Mouse (Mus musculus) embryonic facial prominence, embryonic 15.5 days (tissue): ENCODE data around the gene Rdh5. TPM values are rescaled to one million over a fixed set of nuclear protein-coding genes. Genes with fewer than 3 reads are reported as not detected.
A peak's percentile ranks its signal among the peaks of the same experiment; 100 is the strongest.

ENCODE experiments used
- ATAC-seq: fragments of 200-750 bp; cut with Nextera tagmentation; 2 replicates; pipeline ENCODE4 v1.8.0; 2017; ENCODE audit warnings: low read depth, moderate TSS enrichment; ENCODE audit not compliant: insufficient number of reproducible peaks, low FRiP score, low TSS enrichment
- H3K27ac ChIP-seq: fragments of 300-500 bp; sonication (generic); replicated peaks from 2 replicates; pipeline ENCODE4 v1.5.1; 2015; ENCODE audit warnings: mild to moderate bottlenecking, inconsistent platforms
- H3K27me3 ChIP-seq: fragments of 300-500 bp; sonication (generic); 2 replicates; pipeline ENCODE4 v1.6.1; 2015; ENCODE audit warnings: inconsistent platforms
- H3K36me3 ChIP-seq: fragments of 300-500 bp; sonication (generic); 2 replicates; pipeline ENCODE4 v1.6.1; 2015; ENCODE audit warnings: mild to moderate bottlenecking, inconsistent platforms
- H3K4me1 ChIP-seq: fragments of 300-500 bp; sonication (generic); 2 replicates; pipeline ENCODE4 v1.6.1; 2015; ENCODE audit warnings: inconsistent platforms
- H3K4me2 ChIP-seq: fragments of 300-500 bp; sonication (generic); replicated peaks from 2 replicates; pipeline ENCODE4 v1.6.1; 2015; ENCODE audit warnings: mild to moderate bottlenecking, inconsistent platforms
- H3K4me3 ChIP-seq: fragments of 300-500 bp; sonication (generic); replicated peaks from 2 replicates; pipeline ENCODE4 v1.5.1; 2015; ENCODE audit warnings: mild to moderate bottlenecking, inconsistent platforms
- H3K9ac ChIP-seq: fragments of 300-500 bp; sonication (generic); 2 replicates; pipeline ENCODE4 v1.6.1; 2015; ENCODE audit warnings: inconsistent platforms
- H3K9me3 ChIP-seq: fragments of 300-500 bp; sonication (generic); replicated peaks from 2 replicates; pipeline ENCODE4 v1.6.1; 2016; ENCODE audit warnings: inconsistent platforms
- WGBS: fragments of 180-500 bp; shearing (Covaris S2); methylation state at CpG from one replicate; pipeline ENCODE4 v1.1.7; 2015; 5-methylcytosine and 5-hydroxymethylcytosine counted together
- polyA plus RNA-seq: library from polyadenylated mRNA; unstranded; fragments of >200 nt; fragmentation: Nextera tagmentation; extraction: Ambion mirVana; gene quantifications from 2 replicates; pipeline ENCODE4 v1.2.1, GENCODE M21; 2015

Gene Rdh5
- polyA plus RNA-seq, 1 experiment from 2014 or later: 21.3 TPM

GRCm38 (mm10) chr10:128901409-128901808 lies 21.3 kb downstream of the Rdh5 start:
- Histone ChIP-seq H3K27me3 (peaks cover 4% of the 10 kb centered on the region), H3K4me1 (peaks cover 4% of the 10 kb centered on the region; the same call in 1 of the 2 replicates), H3K36me3 (no peaks in the 10 kb centered on the region), H3K4me3 (no peak overlapping the region), H3K9ac (no peak overlapping the region), H3K27ac (no peak overlapping the region), H3K9me3 (no peaks in the 10 kb centered on the region), H3K4me2 (no peak overlapping the region)
- WGBS: 91% methylated on average over 1 of the region's 1 CpGs
- no peak for ATAC-seq

GRCm38 (mm10) chr10:128900698-128901097 lies 22.0 kb downstream of the Rdh5 start, which contains the start of gene Cd63:
Cd63 (plus strand) TSS chr10:128900989.
- Histone ChIP-seq H3K9ac (no peak within 1 kb of the TSS), H3K36me3 (no peaks in the 10 kb centered on the region), H3K4me3 (no peak within 1 kb of the TSS), H3K4me2 (no peak within 1 kb of the TSS), H3K4me1 (peaks cover 11% of the 10 kb centered on the region), H3K27ac (no peak within 1 kb of the TSS), H3K27me3 (peaks cover 11% of the 10 kb centered on the region), H3K9me3 (no peaks in the 10 kb centered on the region)
- no peak for ATAC-seq
- WGBS: 78% methylated on average over 3 of the region's 3 CpGs

- H3K9me3 ChIP-seq: no peaks in the 10 kb centered on the region
- 80% methylated on average over 6 of the region's 6 CpGs for WGBS
- H3K4me2 ChIP-seq: no peak overlapping the region
- H3K36me3 ChIP-seq: no peaks in the 10 kb centered on the region
- peaks cover 12% of the 10 kb centered on the region for H3K27me3 ChIP-seq
- H3K4me3 ChIP-seq: no peak overlapping the region
- no peak overlapping the region for H3K27ac ChIP-seq
- no peak overlapping the region for H3K9ac ChIP-seq
- H3K4me1 ChIP-seq: peaks cover 11% of the 10 kb centered on the region
- ATAC-seq: no peak
Observed at GRCm38 (mm10) chr10:128899759-128900490, 22.8 kb downstream of the Rdh5 start.

GRCm38 (mm10) chr10:128897501-128897900 lies 25.2 kb downstream of the Rdh5 start:
- Histone ChIP-seq H3K4me1 (peaks cover 18% of the 10 kb centered on the region), H3K9me3 (no peaks in the 10 kb centered on the region), H3K4me3 (no peak overlapping the region), H3K27ac (no peak overlapping the region; the same call in 1 of the 2 replicates), H3K4me2 (no peak overlapping the region), H3K9ac (no peak overlapping the region), H3K36me3 (no peaks in the 10 kb centered on the region), H3K27me3 (peaks cover 12% of the 10 kb centered on the region)
- 6% methylated on average over 1 of the region's 1 CpGs for WGBS
- no peak for ATAC-seq

GRCm38 (mm10) chr10:128896807-128897206 lies 25.9 kb downstream of the Rdh5 start:
- Histone ChIP-seq H3K4me2 (no peak overlapping the region), H3K9me3 (no peaks in the 10 kb centered on the region), H3K27me3 (peaks cover 12% of the 10 kb centered on the region), H3K4me3 (no peak overlapping the region), H3K27ac (peak overlapping the region; percentile 28; the same call in 1 of the 2 replicates), H3K9ac (no peak overlapping the region), H3K36me3 (no peaks in the 10 kb centered on the region), H3K4me1 (peaks cover 22% of the 10 kb centered on the region)
- ATAC-seq: peak; percentile 68
- WGBS: 25% methylated on average over 1 of the region's 1 CpGs

- H3K36me3 ChIP-seq: no peaks in the 10 kb centered on the region
- no peak overlapping the region for H3K9ac ChIP-seq
- peak; percentile 42; the same call in 1 of the 2 replicates for ATAC-seq
- H3K4me3 ChIP-seq: peak overlapping the region; percentile 17
- H3K27me3 ChIP-seq: peaks cover 12% of the 10 kb centered on the region
- H3K4me1 ChIP-seq: peaks cover 22% of the 10 kb centered on the region
- H3K27ac ChIP-seq: peak overlapping the region; percentile 28; the same call in 1 of the 2 replicates
- 5% methylated on average over 17 of the region's 17 CpGs for WGBS
- H3K4me2 ChIP-seq: peak overlapping the region; percentile 35
- H3K9me3 ChIP-seq: no peaks in the 10 kb centered on the region
Observed at GRCm38 (mm10) chr10:128895952-128896693, 26.6 kb downstream of the Rdh5 start.

- no peak for ATAC-seq
- Histone ChIP-seq H3K27me3 (peaks cover 12% of the 10 kb centered on the region), H3K27ac (no peak overlapping the region), H3K9me3 (no peaks in the 10 kb centered on the region), H3K4me2 (peak overlapping the region; percentile 35), H3K9ac (no peak overlapping the region), H3K36me3 (no peaks in the 10 kb centered on the region), H3K4me3 (peak overlapping the region; percentile 17), H3K4me1 (peaks cover 26% of the 10 kb centered on the region)
- under 1% methylated on average over 9 of the region's 9 CpGs for WGBS
Observed at GRCm38 (mm10) chr10:128895437-128895836, 27.3 kb downstream of the Rdh5 start.

GRCm38 (mm10) chr10:128892246-128892645 lies 30.4 kb downstream of the Rdh5 start:
- no peak for ATAC-seq
- H3K4me2 ChIP-seq: peak overlapping the region; percentile 86
- H3K9ac ChIP-seq: peak overlapping the region; percentile 23; the same call in 1 of the 2 replicates
- no peaks in the 10 kb centered on the region for H3K9me3 ChIP-seq
- peak overlapping the region; percentile 77 for H3K4me3 ChIP-seq
- peaks cover 3% of the 10 kb centered on the region; the same call in 1 of the 2 replicates for H3K36me3 ChIP-seq
- H3K27ac ChIP-seq: peak overlapping the region; percentile 89
- H3K27me3 ChIP-seq: peaks cover 12% of the 10 kb centered on the region
- 3% methylated on average over 9 of the region's 9 CpGs for WGBS
- peaks cover 44% of the 10 kb centered on the region for H3K4me1 ChIP-seq

- Histone ChIP-seq H3K9me3 (no peaks in the 10 kb centered on the region), H3K4me3 (peak within 1 kb of the TSS; percentile 77), H3K36me3 (peaks cover 5% of the 10 kb centered on the region; the same call in 1 of the 2 replicates), H3K4me2 (peak within 1 kb of the TSS; percentile 86), H3K27me3 (peaks cover 10% of the 10 kb centered on the region), H3K4me1 (peaks cover 42% of the 10 kb centered on the region), H3K9ac (peak within 1 kb of the TSS; percentile 72), H3K27ac (peak within 1 kb of the TSS; percentile 89)
- peak; percentile 88 for ATAC-seq
- under 1% methylated on average over 52 of the region's 89 CpGs for WGBS
Observed at GRCm38 (mm10) chr10:128891296-128892094, 31.2 kb downstream of the Rdh5 start, which contains the start of gene Gdf11. Gdf11 (minus strand) TSS chr10:128891718.

GRCm38 (mm10) chr10:128890383-128891295 lies 32.0 kb downstream of the Rdh5 start:
- peak overlapping the region; percentile 77 for H3K4me3 ChIP-seq
- H3K27ac ChIP-seq: peak overlapping the region; percentile 89
- peaks cover 1% of the 10 kb centered on the region; the same call in 1 of the 2 replicates for H3K27me3 ChIP-seq
- H3K9ac ChIP-seq: peak overlapping the region; percentile 72
- peak overlapping the region; percentile 86 for H3K4me2 ChIP-seq
- peaks cover 9% of the 10 kb centered on the region; the same call in 1 of the 2 replicates for H3K36me3 ChIP-seq
- H3K4me1 ChIP-seq: peaks cover 37% of the 10 kb centered on the region
- under 1% methylated on average over 40 of the region's 40 CpGs for WGBS
- ATAC-seq: no peak
- H3K9me3 ChIP-seq: no peaks in the 10 kb centered on the region
